Mouse (Mus musculus): ENCODE results near the gene Specc1.

The Specc1 gene

GRCm38 (mm10) chr11:62166503-62166902, 209.9 kb downstream of the Specc1 start:
- DNase-seq (ENCODE audit: low read depth, low spot score) = no peak

- peak; percentile 28 for DNase-seq (ENCODE audit: low read depth, low spot score)
Observed at GRCm38 (mm10) chr11:62168146-62168545, 211.6 kb downstream of the Specc1 start.

- DNase-seq (ENCODE audit: low read depth, low spot score) = no peak
Observed at GRCm38 (mm10) chr11:62177395-62178113, 221.0 kb downstream of the Specc1 start.

DNA sequence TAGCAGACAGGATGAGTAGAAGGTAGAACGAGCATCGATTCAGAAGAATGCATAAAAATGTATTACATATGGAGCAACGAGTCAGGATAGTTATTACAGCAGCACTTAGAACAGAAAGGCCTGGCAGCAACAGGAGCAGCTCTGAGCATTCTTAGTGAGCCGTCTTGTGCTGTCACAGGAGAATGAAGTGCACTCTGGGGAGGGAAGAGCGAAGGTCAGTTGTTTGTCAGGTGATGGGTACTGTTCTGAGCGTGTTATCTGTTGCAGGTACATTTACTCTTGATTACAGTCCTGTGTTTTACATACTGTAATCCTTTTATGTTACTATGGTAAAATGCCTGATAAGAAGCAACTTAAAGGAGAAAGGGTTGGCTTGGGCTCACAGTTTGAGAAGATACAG, 224.2 kb downstream of the Specc1 start:
- no peak for DNase-seq (ENCODE audit: low read depth, low spot score)

GRCm38 (mm10) chr11:62184900-62185299, 228.3 kb downstream of the Specc1 start:
- DNase-seq (ENCODE audit: low read depth, low spot score) = no peak

- DNase-seq (ENCODE audit: low read depth, low spot score) = no peak
Observed at GRCm38 (mm10) chr11:62187074-62187473, 230.5 kb downstream of the Specc1 start.

GRCm38 (mm10) chr11:62192050-62192449, 235.5 kb downstream of the Specc1 start:
- no peak for DNase-seq (ENCODE audit: low read depth, low spot score)

- no peak for DNase-seq (ENCODE audit: low read depth, low spot score)
Observed at GRCm38 (mm10) chr11:62193116-62193515, 236.6 kb downstream of the Specc1 start.

DNA sequence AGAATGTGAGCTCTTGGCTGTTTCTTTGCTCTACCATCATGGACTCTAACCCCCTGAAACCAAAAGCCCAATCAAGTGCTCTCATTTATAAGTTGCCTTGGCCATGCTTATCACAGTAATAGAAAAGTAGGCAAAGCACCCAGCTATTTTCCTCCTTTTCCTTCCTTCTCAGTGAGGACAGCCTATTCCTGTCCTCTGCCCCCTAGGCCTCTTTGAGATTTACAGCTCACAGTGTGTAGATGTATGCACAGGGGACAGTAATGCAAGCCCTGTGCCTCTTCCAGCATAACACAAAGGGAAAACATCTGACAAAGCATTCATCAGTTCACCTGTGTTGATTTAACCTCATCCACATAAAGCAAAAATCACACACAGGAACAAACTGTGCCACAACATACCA, 237.7 kb downstream of the Specc1 start:
- no peak for DNase-seq (ENCODE audit: low read depth, low spot score)

DNA sequence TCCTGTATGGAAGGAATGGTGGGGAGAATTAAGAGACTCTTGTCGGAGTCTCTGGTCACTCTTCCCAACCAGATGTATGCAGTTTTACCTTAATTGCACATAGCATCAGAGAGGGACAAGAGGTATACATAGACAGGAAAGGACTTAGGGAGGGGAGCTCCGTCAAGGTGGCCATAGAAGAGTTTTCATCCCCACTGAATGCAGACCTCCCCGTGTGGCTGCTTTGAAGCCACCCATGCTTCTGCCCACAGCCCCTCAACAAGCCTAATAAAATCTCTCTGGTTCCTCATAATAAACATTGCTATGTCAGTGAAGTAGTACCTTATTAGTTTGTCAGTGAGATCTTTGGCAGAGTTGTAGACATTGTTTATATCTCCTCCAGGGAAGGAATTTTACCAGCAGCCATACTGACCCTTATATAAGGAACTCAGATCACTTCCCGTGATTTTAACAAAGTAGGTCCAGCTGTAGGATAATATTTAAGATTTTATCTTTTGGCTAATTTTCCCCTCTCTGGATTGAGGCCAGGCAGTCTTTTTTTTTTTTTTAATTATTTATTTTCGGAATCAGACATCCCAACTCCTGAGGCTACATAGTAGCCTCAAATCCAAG, 244.4 kb downstream of the Specc1 start:
- no peak for DNase-seq (ENCODE audit: low read depth, low spot score)

DNA sequence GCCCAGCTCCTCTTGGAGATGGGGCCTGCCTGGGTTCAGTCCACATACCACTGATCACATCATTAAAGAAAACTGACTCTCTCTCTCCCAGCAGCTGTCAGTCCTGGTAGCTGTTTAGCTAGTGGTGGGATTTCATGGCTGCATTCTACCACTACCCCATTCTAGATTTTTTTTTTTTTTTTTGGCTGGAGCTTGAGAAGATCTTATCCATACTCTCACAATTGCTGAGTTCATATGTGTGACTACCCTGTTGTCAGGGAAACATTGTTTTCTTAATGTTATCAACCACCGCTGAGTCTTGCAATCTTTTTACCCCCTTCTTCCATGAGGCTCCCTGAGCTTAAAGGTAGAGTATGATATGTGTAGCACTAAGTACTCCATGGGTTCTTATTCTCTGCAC, 246.1 kb downstream of the Specc1 start:
- DNase-seq (ENCODE audit: low read depth, low spot score) = no peak

DNA sequence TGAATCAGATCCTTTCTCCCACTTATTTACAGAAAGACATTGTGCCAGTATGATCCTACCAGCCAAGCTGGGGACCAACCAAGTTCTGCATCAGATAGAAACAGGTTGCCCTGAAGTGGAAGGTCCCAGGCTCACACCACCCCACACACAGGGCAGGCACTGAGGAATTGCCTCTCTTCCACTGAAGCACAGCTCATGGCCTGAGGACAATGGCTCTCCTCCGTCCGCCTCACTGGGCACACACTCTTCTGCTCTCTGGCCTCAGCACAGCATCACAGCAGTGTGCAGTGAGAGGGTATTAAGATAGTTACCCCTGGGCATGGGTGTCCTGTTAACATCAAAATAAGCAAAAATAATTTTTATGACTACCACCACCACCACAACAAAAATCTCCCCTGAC, 252.5 kb downstream of the Specc1 start:
- DNase-seq (ENCODE audit: low read depth, low spot score) = no peak

GRCm38 (mm10) chr11:62209891-62210290, 253.3 kb downstream of the Specc1 start:
- DNase-seq (ENCODE audit: low read depth, low spot score) = no peak

GRCm38 (mm10) chr11:62213384-62213989, 256.9 kb downstream of the Specc1 start:
- no peak for DNase-seq (ENCODE audit: low read depth, low spot score)

GRCm38 (mm10) chr11:62215107-62215506, 258.5 kb downstream of the Specc1 start:
- DNase-seq (ENCODE audit: low read depth, low spot score) = peak; percentile 98

GRCm38 (mm10) chr11:62217751-62218150, 261.2 kb downstream of the Specc1 start:
- no peak for DNase-seq (ENCODE audit: low read depth, low spot score)

GRCm38 (mm10) chr11:62220756-62221510, 264.4 kb downstream of the Specc1 start:
- DNase-seq (ENCODE audit: low read depth, low spot score) = no peak

GRCm38 (mm10) chr11:62223416-62223815, 266.9 kb downstream of the Specc1 start:
- DNase-seq (ENCODE audit: low read depth, low spot score) = no peak

GRCm38 (mm10) chr11:62223962-62224361, 267.4 kb downstream of the Specc1 start:
- no peak for DNase-seq (ENCODE audit: low read depth, low spot score)

- no peak for DNase-seq (ENCODE audit: low read depth, low spot score)
Observed at GRCm38 (mm10) chr11:62224797-62225196, 268.2 kb downstream of the Specc1 start.

- no peak for DNase-seq (ENCODE audit: low read depth, low spot score)
Observed at GRCm38 (mm10) chr11:62240631-62241261, 284.2 kb downstream of the Specc1 start.

DNA sequence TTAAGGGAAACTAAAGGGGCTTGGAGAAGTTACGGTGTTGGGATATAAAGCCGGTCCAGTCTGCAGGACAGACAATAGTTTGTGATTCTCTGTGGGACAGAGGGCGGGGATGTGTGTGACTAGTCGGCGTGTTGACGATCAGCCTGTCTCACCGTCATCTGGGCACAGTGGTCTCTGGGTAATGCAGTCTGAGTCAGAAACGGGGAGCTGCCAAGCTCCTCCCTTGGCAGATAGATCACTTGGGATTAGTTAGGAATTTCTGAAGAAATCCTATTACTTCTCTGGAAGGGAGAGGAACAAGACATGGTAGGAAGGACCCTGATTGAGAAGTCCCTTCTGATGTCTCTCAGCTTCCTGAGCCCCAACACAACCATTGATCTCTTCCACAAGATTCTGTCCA, 287.3 kb downstream of the Specc1 start:
- no peak for DNase-seq (ENCODE audit: low read depth, low spot score)

Measured in ES-CJ7 (cell line).